Mouse (Mus musculus) bone marrow macrophage, adult 2 months (primary cell): ENCODE measurements around the gene Pigh. TPM values are rescaled to one million over a fixed set of nuclear protein-coding genes. Genes with fewer than 3 reads are reported as not detected.

ENCODE experiments used
- H3K27ac ChIP-seq: 2 replicates; pipeline ENCODE4 v1.5.1; 2012; ENCODE audit warnings: low read depth, low read length; ENCODE audit not compliant: insufficient read depth
- H3K4me1 ChIP-seq: 2 replicates; pipeline ENCODE4 v1.6.1; 2012; ENCODE audit warnings: low read length; ENCODE audit not compliant: control insufficient read depth, insufficient read depth
- H3K4me3 ChIP-seq: 2 replicates; pipeline ENCODE4 v1.5.1; 2012; ENCODE audit warnings: mild to moderate bottlenecking, low read length, moderate library complexity; ENCODE audit not compliant: insufficient read depth
- CTCF ChIP-seq: IDR thresholded peaks from 2 replicates; pipeline ENCODE4 v1.5.1; 2012; ENCODE audit warnings: low read depth, mild to moderate bottlenecking, low read length, moderate library complexity
- POLR2A ChIP-seq: IDR thresholded peaks from 2 replicates; pipeline ENCODE4 v1.6.1; 2012; ENCODE audit warnings: mild to moderate bottlenecking, low read depth, low read length, borderline replicate concordance
- polyA plus RNA-seq: library from polyadenylated mRNA; stranded (reverse); fragments of >200 nt; gene quantifications from 2 replicates; pipeline ENCODE4 v1.2.4, GENCODE M21; 2012; ENCODE audit not compliant: missing spikeins, insufficient read depth, insufficient read length

The Pigh gene
- polyA plus RNA-seq, 1 experiment, result 13.3 TPM

DNA sequence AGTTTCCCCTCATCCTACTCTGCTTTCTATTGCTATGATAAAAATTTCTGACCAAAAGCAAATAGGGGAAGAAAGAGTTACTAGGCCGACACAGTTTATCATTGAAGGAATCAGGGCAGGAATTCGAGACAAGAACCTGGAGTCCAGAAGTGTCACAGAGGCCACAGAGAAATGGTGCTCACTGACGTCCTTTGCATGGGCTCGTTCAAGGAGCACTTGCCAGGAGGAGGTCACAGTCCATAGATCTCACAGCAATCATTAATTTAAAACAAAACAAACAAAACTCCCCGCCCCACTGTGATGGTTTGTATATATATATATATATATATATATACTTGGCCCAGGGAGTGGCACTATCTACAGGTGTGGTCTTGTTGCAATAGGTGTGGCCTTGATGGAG, 15.9 kb upstream of the Pigh start:
- Histone ChIP-seq H3K4me1 (no peaks in the 10 kb centered on the region), H3K4me3 (no peak overlapping the region), H3K27ac (no peak overlapping the region)
- TF ChIP-seq CTCF (no peak), POLR2A (no peak)

DNA sequence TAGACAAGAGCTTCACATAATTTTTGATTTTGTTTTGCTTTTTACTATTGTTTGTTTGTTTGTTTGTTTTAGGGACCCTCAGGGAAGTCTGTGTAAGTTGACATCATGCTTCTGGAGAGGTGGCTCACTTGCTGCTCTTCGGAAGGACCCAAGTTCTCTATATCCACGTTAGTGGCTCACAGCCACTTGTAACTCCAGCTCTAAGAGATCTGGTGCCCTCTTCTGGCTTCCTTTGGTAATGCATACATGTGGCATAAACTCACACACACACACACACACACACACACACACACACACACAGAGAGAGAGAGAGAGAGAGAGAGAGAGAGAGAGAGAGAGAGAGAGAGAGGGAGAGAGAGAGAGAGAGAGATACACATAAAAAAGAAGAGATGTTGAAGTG, 15.1 kb upstream of the Pigh start:
- TF ChIP-seq CTCF, result no peak
- H3K4me1 ChIP-seq, result no peaks in the 10 kb centered on the region
- H3K27ac ChIP-seq, result no peak overlapping the region
- no peak overlapping the region for H3K4me3 ChIP-seq

DNA sequence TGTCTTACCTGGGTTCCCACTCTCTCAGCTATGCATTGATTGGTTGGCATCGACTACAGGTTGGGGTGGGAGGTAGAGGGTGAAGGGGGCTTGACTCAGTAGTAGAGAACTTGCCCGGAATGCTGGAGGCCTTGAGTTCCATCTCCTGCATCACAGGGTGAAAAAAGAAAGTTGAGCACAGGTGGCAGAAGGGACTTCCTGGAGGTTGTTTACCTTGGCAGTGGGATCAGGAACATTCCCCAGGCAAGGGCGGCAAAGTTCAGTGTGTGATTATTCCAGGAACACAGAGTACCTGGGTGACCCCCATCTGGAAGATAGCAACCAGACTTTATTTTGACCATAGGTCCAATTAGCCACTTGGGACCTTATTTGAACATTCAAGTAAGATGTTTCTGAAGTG, 14.3 kb upstream of the Pigh start:
- TF ChIP-seq POLR2A (no peak), CTCF (no peak)
- Histone ChIP-seq H3K4me1 (no peaks in the 10 kb centered on the region), H3K27ac (no peak overlapping the region), H3K4me3 (no peak overlapping the region)

DNA sequence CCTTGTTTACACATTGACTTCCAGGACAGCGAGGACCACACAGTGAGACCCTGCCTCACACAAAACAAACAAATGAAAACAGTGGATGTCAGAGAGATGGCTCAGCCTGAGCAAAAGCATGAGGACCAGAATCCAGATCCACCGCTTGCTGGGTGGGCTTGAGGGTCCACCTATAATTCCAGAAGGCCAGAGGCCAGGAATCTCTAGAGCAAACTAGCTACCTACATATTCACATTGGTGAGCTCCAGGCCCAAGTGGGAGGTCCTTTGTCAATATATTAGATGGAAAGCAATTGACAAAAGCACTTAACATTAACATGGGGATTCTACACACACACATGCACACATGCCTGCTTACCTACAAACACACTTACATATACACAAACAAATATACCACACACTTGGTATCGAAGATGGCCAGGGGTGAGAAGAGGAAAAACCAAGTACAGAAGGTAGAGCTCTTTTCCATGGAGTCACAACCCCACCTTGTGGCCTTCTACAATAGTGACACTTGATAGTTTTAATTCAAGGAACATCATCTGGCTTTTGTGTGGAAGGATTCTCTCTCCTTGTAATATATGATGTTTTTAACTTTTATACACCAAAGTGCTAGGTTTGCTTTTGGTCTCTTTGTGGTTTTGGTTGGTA, 7.8 kb upstream of the Pigh start:
- H3K4me1 ChIP-seq, result peaks cover 4% of the 10 kb centered on the region
- no peak overlapping the region for H3K4me3 ChIP-seq
- TF ChIP-seq CTCF (no peak), POLR2A (no peak)
- H3K27ac ChIP-seq, result no peak overlapping the region

DNA sequence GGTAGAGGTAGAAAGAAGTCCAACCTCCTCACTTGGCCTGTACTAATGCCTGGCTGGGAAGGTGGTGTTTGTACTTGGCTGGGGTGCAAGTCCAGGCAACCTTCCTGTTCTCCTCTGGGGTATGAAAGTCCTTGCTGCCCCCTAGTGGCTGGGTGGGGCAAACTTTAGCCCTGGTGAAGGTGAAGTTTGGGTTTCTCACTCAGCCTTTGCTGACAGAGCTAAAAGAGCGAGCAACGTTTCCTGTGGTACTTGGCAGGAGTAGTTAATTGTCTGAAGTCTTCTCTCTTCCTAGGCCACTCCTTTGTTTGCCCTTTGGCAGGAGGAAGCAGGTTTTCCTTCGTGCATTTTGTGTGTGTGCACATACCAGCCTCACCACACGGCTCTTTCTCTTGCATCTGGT, 3.1 kb upstream of the Pigh start:
- peak overlapping the region; percentile 8 for H3K27ac ChIP-seq
- peak; percentile 96 for TF ChIP-seq CTCF
- TF ChIP-seq POLR2A, result no peak
- no peak overlapping the region for H3K4me3 ChIP-seq
- H3K4me1 ChIP-seq, result peaks cover 14% of the 10 kb centered on the region

DNA sequence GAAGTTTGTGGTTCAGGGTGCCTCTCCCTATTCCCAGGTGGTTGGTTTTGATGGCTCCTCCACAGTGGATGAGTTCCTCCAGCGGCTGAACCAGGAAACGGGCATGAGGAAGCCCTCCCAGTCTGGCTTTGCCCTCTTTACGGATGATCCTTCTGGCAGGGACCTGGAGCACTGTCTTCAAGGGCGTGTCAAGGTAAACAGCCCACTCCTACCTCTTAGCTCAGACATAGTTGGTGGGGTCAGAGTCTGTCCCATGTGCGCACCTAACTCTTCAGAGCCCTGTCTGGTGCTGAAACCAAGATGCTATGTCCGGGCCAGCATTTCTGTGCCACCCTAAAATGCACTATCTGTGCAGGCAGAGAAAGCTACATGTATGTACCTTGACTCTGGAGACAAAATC, 16.1 kb downstream of the Pigh start:
- TF ChIP-seq POLR2A (no peak), CTCF (no peak)
- Histone ChIP-seq H3K4me3 (no peak overlapping the region), H3K27ac (no peak overlapping the region), H3K4me1 (peaks cover 9% of the 10 kb centered on the region)

DNA sequence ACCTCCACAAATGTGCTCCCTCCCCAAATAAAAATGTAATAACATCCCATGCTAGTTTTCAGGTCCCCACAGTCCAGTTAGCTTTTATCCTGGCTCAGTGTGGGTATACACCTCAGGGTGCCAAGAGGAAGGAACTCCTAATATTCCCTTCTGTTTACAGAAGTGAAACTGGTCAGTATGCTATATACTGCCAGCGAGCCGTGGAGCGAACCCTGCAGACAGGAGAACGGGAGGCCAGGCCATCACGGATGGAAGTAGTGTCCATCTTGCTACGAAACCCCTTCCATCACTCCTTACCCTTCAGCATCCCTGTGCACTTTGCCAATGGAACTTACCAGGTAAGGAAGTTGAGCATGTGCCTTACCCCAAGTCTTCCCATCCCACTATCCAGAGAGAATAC, 16.9 kb downstream of the Pigh start:
- no peak overlapping the region for H3K27ac ChIP-seq
- H3K4me3 ChIP-seq, result no peak overlapping the region
- TF ChIP-seq CTCF, result no peak
- TF ChIP-seq POLR2A, result no peak

DNA sequence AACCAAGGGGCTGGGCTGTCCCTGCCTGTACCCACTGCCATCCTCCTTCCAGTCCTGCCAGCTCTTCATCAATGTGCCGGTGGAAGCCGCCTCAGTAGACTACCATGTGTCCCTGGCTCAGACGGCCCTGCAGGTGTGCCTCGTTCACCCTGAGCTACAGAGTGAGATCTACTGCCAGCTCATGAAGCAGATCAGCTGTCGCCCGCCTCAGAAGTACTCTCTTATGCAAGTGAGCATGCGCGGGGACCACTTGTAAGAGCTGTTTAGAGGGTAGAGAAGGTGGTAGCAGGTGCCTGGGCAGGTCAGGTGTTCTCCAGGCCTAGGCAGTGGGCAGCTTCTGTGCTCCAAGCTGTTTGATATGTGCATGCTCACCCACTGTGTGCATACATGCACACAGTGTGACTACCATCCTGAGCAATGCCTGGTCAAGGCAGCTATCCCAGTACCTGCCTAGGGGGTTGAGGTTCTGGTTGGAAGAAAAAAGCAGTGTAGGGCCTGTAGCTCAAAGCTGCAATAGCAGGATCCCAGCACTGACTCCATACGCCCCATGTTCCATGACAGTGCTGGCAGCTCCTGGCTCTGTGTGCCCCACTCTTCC, 18.6 kb downstream of the Pigh start:
- Histone ChIP-seq H3K4me3 (no peak overlapping the region), H3K27ac (no peak overlapping the region), H3K4me1 (peaks cover 9% of the 10 kb centered on the region)
- TF ChIP-seq POLR2A (no peak), CTCF (no peak)

More for the DNA sequence above, 16.9 kb downstream of the Pigh start:
- peaks cover 9% of the 10 kb centered on the region for H3K4me1 ChIP-seq

DNA sequence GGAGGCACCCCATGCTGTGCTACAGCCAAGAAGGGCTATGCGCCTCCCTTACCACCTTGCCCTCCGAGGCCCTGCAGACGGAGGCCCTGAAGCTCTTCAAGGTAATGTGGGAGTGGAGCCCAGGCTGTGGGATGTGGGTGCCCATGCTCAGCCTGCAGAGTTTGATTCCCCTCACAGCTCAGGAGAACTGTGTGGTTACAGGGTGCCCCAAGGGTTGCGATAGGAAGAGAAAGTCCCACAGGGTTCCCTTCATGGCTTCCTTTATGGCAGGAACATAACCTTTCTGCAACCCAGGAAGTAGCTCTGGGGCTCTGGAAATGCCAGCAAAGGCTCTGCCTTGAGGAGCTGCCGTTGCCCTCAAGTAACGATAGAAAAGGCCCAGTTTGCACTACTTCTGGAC, 19.5 kb downstream of the Pigh start:
- H3K4me3 ChIP-seq, result no peak overlapping the region
- H3K27ac ChIP-seq, result no peak overlapping the region
- H3K4me1 ChIP-seq, result peaks cover 9% of the 10 kb centered on the region
- TF ChIP-seq CTCF, result no peak
- no peak for TF ChIP-seq POLR2A

DNA sequence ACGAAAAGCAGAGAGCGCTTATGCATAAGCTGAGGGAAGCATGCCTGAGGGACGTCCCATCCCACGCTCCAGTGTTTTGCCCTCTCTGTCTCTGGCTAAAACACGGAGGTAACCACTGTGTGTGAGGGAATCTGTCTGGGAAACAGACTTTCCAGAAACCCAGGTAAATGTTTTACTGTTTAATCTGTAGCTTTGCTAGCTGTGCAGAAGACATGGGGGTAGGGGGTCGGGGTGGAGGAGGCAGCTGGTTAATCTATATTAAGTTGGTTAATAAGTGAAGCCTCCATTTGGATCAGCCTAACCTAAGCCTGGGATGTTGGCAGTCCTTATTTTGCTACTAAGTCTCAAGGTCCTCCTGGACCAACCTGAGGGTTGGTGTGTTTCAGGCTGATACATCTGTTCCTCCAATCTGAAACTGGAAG, 20.3 kb downstream of the Pigh start:
- no peak overlapping the region for H3K27ac ChIP-seq
- TF ChIP-seq POLR2A, result no peak
- no peak for TF ChIP-seq CTCF
- no peak overlapping the region for H3K4me3 ChIP-seq
- peaks cover 9% of the 10 kb centered on the region for H3K4me1 ChIP-seq

DNA sequence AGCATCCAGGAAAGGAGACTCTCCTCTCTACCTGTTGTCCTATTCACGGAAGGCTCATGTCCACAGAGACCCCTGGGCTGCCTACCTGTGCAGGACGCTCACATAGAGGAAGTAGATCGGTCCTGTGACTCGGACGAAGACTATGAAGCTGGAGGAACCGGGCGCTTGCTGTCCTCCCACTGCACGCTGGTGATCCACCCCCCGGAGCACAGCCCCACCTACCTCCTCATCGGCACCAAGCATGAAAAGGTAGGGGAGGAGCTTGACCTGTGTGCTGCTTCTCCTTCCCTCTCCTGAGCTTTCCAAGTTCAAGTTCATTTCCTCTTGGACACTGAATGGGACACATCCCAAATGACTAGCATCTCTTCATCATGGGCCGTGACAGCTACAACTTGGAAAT, 21.1 kb downstream of the Pigh start:
- Histone ChIP-seq H3K4me3 (no peak overlapping the region), H3K4me1 (peaks cover 9% of the 10 kb centered on the region), H3K27ac (no peak overlapping the region)
- TF ChIP-seq POLR2A, result no peak
- no peak for TF ChIP-seq CTCF
